Mouse (Mus musculus) left cerebral cortex, postnatal 10 days (tissue): ENCODE data around the gene Tspo. TPM values are rescaled to one million over a fixed set of nuclear protein-coding genes. Genes with fewer than 3 reads are reported as not detected.

Source experiments
- DNase-seq, 2 experiments: peaks; one replicate each; pipeline ENCODE4 v3.0.0; 2021 to 2022; ENCODE audit warnings: low spot score in 2 of 2, mixed read lengths in 1 of 2; ENCODE audit errors: extremely low spot score in 1 of 2
- intact Hi-C: fragments of 180-260 bp; cut with DNase I; formaldehyde crosslinking; loops from one replicate; pipeline ENCODE4 v1.15.1; 2025
- microRNA-seq: library from miRNA; unstranded; fragments of <30 nt; microRNA quantifications from one replicate; pipeline ENCODE4 v1.2.0, GENCODE M21; 2022
- total RNA-seq, 2 experiments: library from RNA; stranded (reverse); gene quantifications; 2 replicates each; pipeline ENCODE4 v1.2.3; 2021

The Tspo gene
- total RNA-seq, 2 experiments from 2014 or later = 2.6 to 2.9 TPM

GRCm38 (mm10) chr15:83603046-83603396 lies 39.6 kb downstream of the Tspo start:
- intact Hi-C loops = no loop called here
- no peak for DNase-seq

DNA sequence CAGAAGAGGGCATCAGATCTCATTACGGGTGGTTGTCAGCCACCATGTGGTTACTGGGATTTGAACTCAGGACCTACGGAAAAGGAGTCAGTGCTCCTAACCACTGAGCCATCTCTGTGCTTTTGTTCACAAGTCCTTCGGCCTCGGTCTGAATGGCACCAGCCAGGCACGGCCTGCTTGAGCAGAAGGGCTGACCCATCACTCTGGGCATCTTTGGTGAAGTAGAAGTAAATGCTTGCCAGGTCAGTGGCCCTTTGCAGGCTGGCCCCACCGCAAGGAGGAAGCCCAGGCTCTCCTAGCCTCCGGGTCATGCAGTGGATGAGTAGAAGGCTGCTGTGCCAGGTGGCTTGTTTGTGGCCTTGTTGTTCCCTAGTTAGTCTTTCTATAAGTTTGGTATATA lies 40.0 kb downstream of the Tspo start:
- intact Hi-C loops = no loop called here
- no peak for DNase-seq

DNA sequence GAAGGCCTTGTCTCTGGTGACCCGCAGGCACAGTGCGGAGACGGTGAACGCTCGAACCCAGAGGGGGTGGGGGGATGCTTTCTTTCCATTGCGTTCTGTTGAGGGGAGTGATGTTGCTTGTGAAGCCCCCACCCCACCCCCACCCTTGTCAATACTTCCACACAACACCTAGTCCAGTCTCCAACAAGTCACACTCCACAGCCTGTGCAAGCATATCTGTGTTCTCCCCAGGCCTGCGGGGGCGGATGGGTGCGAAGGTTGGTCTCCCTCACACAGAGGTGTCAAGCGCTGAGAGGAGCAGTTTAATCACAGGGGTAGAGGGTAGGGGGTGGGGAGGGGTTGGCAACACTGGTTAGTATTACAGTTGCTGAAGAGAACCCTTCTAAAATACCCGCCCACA lies 42.8 kb downstream of the Tspo start:
- intact Hi-C loops = no loop called here
- no peak for DNase-seq

DNA sequence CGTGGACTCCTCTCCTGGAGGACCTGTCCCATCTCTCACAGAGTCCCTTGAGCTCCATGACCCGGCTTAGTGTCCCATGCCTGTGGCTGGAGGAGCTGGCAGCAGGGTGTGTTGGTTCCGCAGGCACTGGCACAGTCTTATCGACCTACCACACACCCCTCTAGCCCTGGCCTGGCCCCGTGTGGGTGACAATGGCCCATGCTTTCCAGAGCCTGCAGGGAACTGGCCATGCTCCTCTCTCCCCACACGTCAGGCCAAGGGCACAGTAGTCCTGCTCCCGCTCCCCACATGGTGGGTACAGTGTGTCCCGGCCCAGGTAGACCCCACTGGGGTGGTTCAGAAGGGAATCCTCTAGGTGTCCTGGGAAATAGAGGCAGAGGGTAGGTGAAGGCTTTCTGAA lies 43.3 kb downstream of the Tspo start:
- DNase-seq = no peak
- intact Hi-C loops = no loop called here

GRCm38 (mm10) chr15:83607115-83607802 lies 43.9 kb downstream of the Tspo start:
- intact Hi-C loops = no loop called here
- peak; percentile 26 to 81 for DNase-seq

DNA sequence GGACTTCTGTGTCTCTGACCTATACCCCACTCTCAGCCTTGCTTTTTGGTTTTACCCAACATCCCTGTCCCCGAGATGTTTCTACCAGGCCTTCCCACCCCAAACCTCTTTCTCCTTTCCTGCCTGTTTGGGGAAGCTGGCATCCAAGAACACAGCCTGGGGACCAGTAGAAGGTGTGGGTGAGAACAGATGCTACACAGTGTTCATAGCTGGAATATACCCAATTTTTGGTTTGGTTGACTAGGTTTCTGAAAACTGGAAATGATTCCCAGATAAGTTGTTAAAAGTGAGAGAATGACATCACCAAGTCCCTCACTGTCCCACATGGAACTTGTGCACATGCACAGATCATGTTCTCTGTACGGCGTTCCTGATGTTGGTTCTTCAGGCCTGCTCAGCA lies 51.9 kb downstream of the Tspo start:
- peak in 1 of 2 experiments; percentile 23 for DNase-seq
- intact Hi-C loops = no loop called here

Small RNA genes lying within 50 kb of the gene (microRNA-seq; reads per million reads assigned to microRNA genes)
- not detected for gene Gm24575

Other genes with a start within 250 kb of the Tspo start
- 10 to 100 TPM; 20.1 to 23.4 TPM for gene Arfgap3, start 213.3 kb upstream of the Tspo start, total RNA-seq
- gene Pacsin2, start 99.0 kb upstream of the Tspo start, total RNA-seq = 10 to 100 TPM; 47.5 to 48.6 TPM
- gene Ttll1, start 52.7 kb upstream of the Tspo start, total RNA-seq = 10 to 100 TPM; 57.7 to 61.2 TPM
- gene Bik, start 36.7 kb upstream of the Tspo start, total RNA-seq = not detected
- gene Mcat, start 195 bp downstream of the Tspo start, total RNA-seq = 10 to 100 TPM; 33.8 to 38.3 TPM
- gene Ttll12, start 31.6 kb downstream of the Tspo start, total RNA-seq = 10 to 100 TPM; 19.1 to 19.2 TPM
- gene Scube1, start 161.4 kb downstream of the Tspo start, total RNA-seq = 10 to 100 TPM; 38.2 to 39.3 TPM
- gene Mpped1, start 215.9 kb downstream of the Tspo start, total RNA-seq = 100 to 1,000 TPM; 270 to 308 TPM